Mouse (Mus musculus) lung, postnatal 25 days (tissue): ENCODE data around the gene Pigc.

ENCODE experiments used
- DNase-seq: peaks from one replicate; pipeline ENCODE4 v3.0.0; 2022; ENCODE audit warnings: low spot score

Gene Pigc

GRCm38 (mm10) chr1:162008631-162009067, 39.7 kb downstream of the Pigc start:
- no peak for DNase-seq

DNA sequence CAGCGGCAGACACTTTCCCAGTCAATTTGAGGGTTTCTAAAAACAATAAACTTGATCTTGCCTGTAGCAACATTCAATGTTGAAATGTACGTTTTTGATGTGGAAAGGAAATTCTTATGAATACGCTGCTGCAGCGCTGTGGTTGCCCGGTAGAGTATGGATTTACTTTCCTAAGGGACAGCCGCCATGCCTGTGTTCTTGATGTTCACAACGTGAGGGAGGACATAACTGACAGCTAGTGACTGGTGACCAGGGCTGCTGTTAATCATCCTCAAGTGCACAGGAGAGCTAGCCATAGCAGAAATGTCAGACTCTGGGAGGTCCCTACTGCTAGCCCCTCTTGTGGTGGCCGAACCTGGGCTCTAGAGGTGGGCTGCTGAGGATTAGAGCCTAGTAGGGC, 40.1 kb downstream of the Pigc start:
- DNase-seq, result no peak

GRCm38 (mm10) chr1:162011523-162012245, 42.7 kb downstream of the Pigc start:
- DNase-seq, result no peak

DNA sequence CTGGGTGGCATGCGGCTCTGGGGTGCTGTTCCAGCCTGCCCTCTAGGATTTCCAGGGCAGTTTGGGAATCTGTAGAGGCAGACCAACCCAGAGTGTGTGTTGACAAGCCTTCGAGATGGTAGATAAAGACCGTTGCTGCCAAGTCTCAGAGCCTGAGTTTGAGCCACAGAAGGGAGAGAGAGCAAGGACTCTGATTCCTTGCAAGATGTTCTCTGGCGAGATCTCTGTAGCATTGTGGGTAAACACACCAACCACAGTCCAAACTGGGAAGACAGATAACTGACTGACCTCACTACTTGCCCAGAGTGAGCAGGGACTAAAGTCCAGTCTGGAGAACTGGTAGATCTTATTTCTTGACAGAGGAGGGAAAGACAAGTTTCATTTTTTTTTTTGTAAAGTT, 44.6 kb downstream of the Pigc start:
- DNase-seq, result no peak

- no peak for DNase-seq
These were observed 46.4 kb downstream of the Pigc start for GRCm38 (mm10) chr1:162015247-162015862.

DNA sequence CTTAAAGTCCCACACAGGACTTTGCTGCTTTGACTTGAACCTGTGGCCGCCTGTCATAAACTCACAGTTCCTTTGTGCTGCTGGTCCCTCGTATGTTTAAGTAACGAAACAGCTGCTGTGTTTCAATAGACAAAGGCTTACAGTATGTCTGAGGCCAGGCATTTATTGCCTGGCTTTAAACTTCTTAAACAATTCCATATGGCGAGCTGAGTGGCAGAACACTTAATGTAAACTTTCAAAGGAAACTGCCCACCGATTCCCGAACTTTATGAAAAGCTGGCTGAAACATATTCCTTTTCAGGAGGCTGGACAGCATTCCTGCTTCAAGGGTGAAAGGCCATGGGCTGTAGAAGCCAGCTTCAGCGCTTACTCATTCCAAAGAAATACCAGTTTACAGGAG, 48.0 kb downstream of the Pigc start:
- no peak for DNase-seq

GRCm38 (mm10) chr1:162017975-162018600, 49.1 kb downstream of the Pigc start:
- DNase-seq, result no peak

DNA sequence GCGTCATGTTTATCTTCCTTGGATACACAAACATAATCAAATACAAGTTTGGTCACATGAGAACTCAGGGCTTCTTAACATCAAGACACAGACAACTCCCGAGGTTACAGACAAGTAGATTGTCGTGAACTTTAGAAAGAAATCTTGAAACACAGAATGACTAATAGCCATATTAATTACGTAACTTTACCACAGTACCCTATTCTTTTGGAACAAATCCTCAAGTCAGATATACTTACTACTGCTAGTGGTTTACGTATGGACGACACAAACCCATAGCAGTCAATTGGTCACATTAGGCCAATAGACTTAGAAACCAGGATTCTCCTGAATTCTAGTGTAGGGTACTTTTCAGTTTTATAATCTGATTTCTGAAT, 49.6 kb downstream of the Pigc start:
- no peak for DNase-seq

GRCm38 (mm10) chr1:162020303-162020731, 51.3 kb downstream of the Pigc start:
- no peak for DNase-seq

DNA sequence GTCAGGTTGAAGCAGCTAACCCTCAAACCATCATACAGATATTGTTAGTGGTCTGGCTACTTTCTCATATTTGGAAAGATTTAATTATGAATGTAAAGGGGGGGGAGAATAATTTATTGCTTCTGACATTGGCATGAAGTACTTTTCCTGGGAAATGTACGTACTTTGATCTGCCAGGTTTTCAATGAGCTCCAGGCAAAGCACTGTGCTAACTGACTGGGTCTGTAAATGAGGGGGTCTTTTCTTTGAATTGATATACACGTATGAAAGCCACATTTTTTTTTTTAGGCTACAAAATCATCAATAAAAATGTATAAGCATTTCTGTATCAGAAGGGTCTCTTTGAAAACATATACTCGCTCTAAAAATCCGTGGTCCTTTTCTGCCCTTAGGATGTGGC, 51.8 kb downstream of the Pigc start:
- DNase-seq, result no peak
